Mouse (Mus musculus) ES-Bruce4 (cell line): ENCODE data around the gene Olfr372.
"Not testable (repeated sequence)": the region's sequence is repeated elsewhere in the genome, so short reads cannot be mapped to it uniquely, and the experiment has no call there.

Experiments
- CTCF ChIP-seq: IDR thresholded peaks from one replicate; pipeline ENCODE4 v1.8.1; 2011; ENCODE audit warnings: low read depth, low read length
- POLR2A ChIP-seq: IDR thresholded peaks from one replicate; pipeline ENCODE4 v1.8.1; 2011; ENCODE audit warnings: low read length; ENCODE audit not compliant: insufficient read depth

GRCm38 (mm10) chr8:72024886-72025285 lies 16.1 kb upstream of the Olfr372 start:
- not testable (repeated sequence) for TF ChIP-seq POLR2A, CTCF
